Mouse (Mus musculus): ENCODE measurements around the gene Casq1.

Gene Casq1

DNA sequence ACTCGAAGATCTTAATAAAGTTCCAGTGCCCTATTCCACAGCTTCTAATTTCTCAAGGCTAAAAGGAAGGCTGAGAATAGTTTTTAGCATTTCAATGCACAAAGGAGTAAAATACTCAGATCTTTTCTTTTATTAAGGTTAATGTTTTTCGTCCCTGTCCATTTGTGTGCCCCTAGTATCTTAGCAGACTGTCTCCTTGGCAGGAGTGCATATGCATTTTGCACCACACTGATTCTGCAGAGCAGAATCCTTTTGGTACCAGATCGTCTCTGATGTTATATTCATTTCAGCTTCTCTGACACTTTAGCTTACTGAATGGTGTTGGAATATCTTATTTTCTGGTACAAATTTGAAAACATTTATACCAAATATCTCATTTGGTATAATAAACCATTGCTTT is 37.9 kb downstream of the Casq1 start:
- DNase-seq (ENCODE audit: low spot score): no peak

DNA sequence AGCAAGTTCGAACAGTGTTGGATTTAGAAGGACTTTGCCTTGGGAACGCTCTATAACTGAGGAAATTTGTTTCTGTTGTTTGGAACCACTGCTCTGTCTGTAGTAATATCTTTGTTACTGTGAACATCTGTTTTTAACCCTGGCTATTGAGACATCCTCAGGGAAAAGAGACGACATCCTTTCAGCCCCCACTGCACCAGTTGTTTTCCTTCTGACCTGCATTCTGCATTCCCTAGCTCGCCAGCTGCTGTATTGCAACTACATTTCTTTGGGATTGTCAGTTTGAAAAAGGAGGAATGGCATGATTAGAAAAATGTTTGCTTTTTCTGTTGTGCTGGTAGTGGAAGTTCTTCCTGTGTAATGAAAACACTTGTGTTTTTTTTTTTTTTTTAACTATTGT is 38.8 kb downstream of the Casq1 start:
- DNase-seq (ENCODE audit: low spot score): no peak

DNA sequence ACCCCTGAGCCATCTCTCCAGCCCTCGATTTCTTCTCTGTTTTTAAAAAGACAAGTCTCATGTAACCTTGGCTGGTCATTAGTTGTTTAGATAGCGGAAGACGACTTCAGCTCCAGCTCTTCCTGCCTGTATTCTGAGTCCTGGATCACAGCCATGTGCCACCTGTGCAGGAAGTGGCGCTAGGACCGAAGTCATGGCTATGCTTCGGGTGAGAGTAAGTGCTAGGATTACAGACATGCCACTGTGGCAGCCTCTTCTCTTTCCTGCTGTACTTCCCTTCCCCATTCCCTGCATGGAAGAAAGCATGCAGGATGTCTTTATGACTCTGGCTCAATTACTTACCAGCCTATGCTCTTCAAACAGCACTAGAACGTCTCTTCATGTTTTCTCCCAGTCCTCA is 40.6 kb downstream of the Casq1 start:
- DNase-seq (ENCODE audit: low spot score): no peak

DNA sequence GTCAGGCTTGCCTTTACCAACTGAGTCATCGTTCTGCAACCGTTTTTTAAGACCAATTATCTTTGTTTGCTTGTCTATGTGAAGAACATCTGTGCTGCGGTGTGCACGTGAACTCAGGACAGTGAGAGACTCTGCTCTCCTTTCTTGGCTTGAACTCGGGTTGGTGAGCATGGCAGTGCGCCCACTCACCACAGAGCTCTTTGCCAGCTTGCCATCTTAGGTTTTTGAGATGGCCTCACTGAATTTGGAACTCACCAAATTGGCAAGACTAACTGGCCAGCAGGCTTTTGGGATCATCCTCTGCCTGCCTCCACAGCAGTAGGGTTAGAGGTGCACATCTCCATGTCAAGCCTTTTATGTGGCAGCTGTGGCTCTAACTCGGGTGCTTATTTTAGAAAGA is 41.9 kb downstream of the Casq1 start:
- DNase-seq (ENCODE audit: low spot score): no peak

DNA sequence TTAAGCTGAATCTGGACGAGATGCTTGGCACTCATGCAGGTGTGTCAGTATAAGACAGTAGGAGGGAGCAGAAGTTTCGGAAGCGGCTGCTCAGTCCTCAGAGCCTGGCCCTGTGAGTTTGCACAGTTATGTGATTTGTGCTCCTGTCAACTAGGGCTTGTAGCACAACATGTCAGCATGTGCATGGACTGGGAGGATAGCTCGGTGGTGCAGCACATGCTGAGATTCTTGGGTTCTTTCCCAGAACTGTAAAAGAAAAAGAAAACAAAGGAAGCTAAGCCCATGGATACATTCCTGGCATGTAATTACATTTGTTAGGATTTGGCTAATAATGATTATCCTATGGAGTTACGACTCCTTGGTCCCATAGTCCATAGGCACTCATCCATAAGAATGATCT is 46.5 kb downstream of the Casq1 start:
- DNase-seq (ENCODE audit: low spot score): no peak

DNA sequence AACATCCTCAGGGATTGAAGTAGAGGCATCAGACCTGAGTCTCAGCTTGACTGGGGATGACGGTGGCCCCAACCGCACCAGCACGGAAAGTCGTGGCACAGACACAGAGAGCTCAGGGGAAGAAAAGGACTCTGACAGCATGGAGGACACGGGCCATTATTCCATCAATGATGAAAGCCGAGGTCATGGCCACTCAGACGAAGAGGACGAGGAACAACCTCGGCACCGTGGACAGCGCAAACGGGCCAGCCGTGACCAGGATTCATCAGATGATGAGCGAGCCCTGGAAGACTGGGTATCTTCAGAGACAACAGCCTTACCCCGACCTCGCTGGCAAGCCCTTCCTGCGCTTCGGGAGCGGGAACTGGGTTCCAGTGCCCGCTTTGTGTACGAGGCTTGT is 47.3 kb downstream of the Casq1 start:
- DNase-seq (ENCODE audit: low spot score): no peak

DNA sequence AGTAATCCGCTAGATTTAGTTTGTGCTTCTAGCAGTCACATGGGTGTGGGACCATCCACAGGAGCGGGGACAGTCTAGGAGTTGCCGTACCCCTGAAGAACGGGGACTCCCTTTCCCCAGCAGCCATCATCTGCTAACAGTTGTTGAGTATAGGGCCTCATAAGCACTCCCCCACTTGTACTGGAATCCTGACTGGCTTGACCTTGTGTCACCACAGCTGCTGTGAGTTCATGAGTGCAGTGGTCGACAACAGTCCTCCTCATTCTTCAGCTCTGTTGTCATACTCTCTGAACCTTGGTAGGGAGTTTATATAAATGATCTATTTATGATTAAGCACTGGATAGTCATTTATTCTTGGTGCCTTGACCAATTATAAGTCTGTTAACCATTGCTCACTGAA is 49.9 kb downstream of the Casq1 start:
- DNase-seq (ENCODE audit: low spot score): no peak

DNA sequence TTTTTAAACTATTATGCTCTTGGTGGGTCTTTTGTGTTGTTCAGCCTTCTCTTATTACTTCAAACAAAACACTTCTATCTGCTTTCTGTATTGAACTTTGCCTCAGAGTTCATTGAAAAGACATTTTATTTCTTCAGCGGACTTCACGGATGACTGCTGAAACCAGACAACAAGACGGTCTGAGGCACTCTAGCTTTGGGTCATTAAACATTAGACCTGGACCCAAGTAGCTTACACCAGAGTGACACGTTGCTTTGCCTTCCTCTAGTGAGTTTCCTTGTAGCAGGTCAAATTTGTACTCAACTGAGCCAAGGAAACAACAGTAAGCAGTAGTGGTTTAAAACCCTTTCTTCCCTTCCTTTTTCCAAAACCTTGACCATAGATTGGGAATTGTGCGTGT is 51.8 kb downstream of the Casq1 start:
- DNase-seq (ENCODE audit: low spot score): no peak

DNA sequence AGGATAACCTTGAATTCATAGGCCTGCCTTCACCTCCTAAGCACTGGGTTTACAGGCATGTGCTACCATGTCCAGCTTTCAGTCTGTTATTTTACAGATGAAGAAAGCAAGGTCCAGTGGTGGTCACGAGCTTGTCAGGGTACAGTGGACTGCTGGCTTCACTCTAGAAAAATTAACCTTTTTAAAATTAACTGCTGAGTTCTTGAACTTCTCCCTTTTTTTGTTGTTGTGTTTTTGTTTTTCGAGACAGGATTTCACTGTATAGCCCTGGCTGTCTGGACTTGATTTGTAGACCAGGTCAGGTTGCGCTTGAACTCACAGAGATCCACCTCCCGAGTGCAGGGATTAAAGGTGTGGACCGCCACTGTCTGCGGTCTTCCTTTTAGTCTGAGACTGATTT is 56.7 kb downstream of the Casq1 start:
- no peak for DNase-seq (ENCODE audit: low spot score)

DNA sequence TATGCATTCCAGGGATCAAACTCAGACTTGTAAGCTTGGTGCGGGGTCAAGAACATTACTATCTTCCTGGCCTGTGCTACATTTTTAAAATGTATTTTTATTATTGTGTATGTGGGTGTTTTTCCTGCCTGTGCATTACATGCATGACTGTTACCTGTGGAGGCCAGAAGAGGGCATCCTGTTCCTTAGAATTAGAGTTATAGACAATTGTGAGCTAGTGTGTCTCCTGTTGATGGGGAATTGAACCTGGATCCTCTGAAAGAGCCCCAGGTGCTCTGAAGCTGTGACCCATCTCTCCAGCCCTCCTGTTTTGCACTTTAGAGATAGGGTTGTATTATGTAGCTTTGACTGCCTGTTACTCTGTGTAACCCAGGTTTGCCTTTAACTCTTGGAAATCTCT is 57.7 kb downstream of the Casq1 start:
- DNase-seq (ENCODE audit: low spot score): no peak

DNA sequence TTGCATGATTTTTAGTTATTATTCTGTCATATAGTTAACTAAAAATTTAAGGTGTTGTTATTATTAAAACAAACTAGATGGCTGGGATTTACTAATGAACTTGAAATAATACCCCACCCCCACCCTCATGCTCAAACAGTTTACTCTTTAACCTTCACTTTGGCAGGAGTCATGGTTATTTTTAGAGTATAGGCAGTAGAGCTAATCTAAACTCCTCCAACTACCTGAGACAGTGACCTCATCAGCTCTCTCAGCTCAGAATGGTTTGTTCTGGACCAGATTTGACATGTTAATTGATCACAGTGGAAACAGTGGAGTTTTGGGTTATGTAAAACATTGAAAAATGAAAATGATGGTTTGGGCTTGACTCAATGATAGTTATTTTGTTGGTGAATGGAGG is 59.2 kb downstream of the Casq1 start:
- no peak for DNase-seq (ENCODE audit: low spot score)

DNA sequence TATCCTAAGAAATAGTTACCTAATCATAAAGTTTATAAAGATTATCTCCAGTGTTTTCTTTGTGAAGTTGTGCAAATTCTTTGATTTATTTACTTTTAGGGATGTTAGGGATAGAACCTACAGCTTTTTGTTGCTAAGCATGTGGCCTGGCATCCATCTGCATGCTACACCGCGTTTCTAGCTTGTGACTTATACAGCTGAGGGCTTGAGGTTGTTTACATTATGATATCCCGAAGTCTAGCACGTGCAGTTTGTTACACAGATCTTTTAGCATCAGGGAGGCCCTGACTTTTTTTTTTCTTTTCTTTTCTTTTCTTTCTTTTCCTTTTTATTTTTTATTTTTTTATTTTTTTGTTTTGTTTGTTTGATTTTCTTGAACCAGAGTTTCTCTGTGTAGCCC is 59.7 kb downstream of the Casq1 start:
- DNase-seq (ENCODE audit: low spot score): no peak

Data from urinary bladder, postnatal 14 days (tissue).